Mouse (Mus musculus) cortical plate, adult 2 months (tissue): ENCODE results near the gene Igdcc4.

Experiments
- CTCF ChIP-seq: fragments of 200-500 bp; IDR thresholded peaks from 2 replicates; pipeline ENCODE4 v1.5.1; 2011; ENCODE audit warnings: mild to moderate bottlenecking, control low read depth, low read length; ENCODE audit not compliant: insufficient read depth; ENCODE audit errors: extremely low read depth
- POLR2A ChIP-seq: fragments of 200-500 bp; IDR thresholded peaks from 2 replicates; pipeline ENCODE4 v1.6.1; 2011; ENCODE audit warnings: mild to moderate bottlenecking, low read length, control low read depth; ENCODE audit not compliant: insufficient read depth; ENCODE audit errors: extremely low read depth

GRCm38 (mm10) chr9:65087490-65087889 lies 13.8 kb upstream of the Igdcc4 start:
- TF ChIP-seq CTCF (no peak), POLR2A (no peak)
